Mouse (Mus musculus): ENCODE data around the gene Zfp358. TPM values are rescaled to one million over a fixed set of nuclear protein-coding genes. Genes with fewer than 3 reads are reported as not detected.

The Zfp358 gene
- polyA plus RNA-seq, 1 experiment from 2014 or later: 80.8 TPM

- H3K27me3 ChIP-seq (ENCODE audit: low read depth, poor library complexity, severe bottlenecking): peaks cover 25% of the 10 kb centered on the region
- DNase-seq (ENCODE audit: low spot score): no peak
- 72% methylated on average over 4 of the region's 4 CpGs for WGBS
- H3K36me3 ChIP-seq: no peaks in the 10 kb centered on the region
- H3K27ac ChIP-seq: no peak overlapping the region
- H3K4me1 ChIP-seq: peaks cover 6% of the 10 kb centered on the region
- H3K4me3 ChIP-seq: no peak overlapping the region
- H3K9me3 ChIP-seq (replicated peaks): no peaks in the 10 kb centered on the region
Measured at GRCm38 (mm10) chr8:3480221-3480785, 12.6 kb upstream of the Zfp358 start.

- no peaks in the 10 kb centered on the region for H3K4me1 ChIP-seq
- no peak overlapping the region for H3K27ac ChIP-seq
- no peak for DNase-seq (ENCODE audit: low spot score)
- 70% methylated on average over 5 of the region's 5 CpGs for WGBS
- peaks cover 12% of the 10 kb centered on the region for H3K27me3 ChIP-seq (ENCODE audit: low read depth, poor library complexity, severe bottlenecking)
- no peak overlapping the region for H3K4me3 ChIP-seq
- H3K36me3 ChIP-seq: no peaks in the 10 kb centered on the region
- H3K9me3 ChIP-seq (replicated peaks): no peaks in the 10 kb centered on the region
Measured at GRCm38 (mm10) chr8:3481605-3482004, 11.3 kb upstream of the Zfp358 start.

- no peak overlapping the region for H3K4me3 ChIP-seq
- peaks cover 6% of the 10 kb centered on the region; the same call in 1 of the 2 replicates for H3K27me3 ChIP-seq (ENCODE audit: low read depth, poor library complexity, severe bottlenecking)
- no peaks in the 10 kb centered on the region for H3K4me1 ChIP-seq
- no peaks in the 10 kb centered on the region for H3K9me3 ChIP-seq (replicated peaks)
- WGBS: 89% methylated on average over 22 of the region's 22 CpGs
- no peak for DNase-seq (ENCODE audit: low spot score)
- H3K36me3 ChIP-seq: no peaks in the 10 kb centered on the region
- H3K27ac ChIP-seq: no peak overlapping the region
Measured at GRCm38 (mm10) chr8:3482240-3482740, 10.6 kb upstream of the Zfp358 start.

- H3K4me1 ChIP-seq: no peaks in the 10 kb centered on the region
- no peaks in the 10 kb centered on the region for H3K27me3 ChIP-seq (ENCODE audit: low read depth, poor library complexity, severe bottlenecking)
- DNase-seq (ENCODE audit: low spot score): no peak
- H3K36me3 ChIP-seq: no peaks in the 10 kb centered on the region
- H3K27ac ChIP-seq: no peak overlapping the region
- WGBS: 89% methylated on average over 7 of the region's 7 CpGs
- no peaks in the 10 kb centered on the region for H3K9me3 ChIP-seq (replicated peaks)
- H3K4me3 ChIP-seq: no peak overlapping the region
Measured at GRCm38 (mm10) chr8:3483546-3483945, 9.4 kb upstream of the Zfp358 start.

GRCm38 (mm10) chr8:3485192-3485591, 7.7 kb upstream of the Zfp358 start:
- Histone ChIP-seq H3K4me1 (no peaks in the 10 kb centered on the region), H3K9me3 (replicated peaks) (no peaks in the 10 kb centered on the region), H3K27ac (no peak overlapping the region), H3K4me3 (no peak overlapping the region), H3K27me3 (ENCODE audit: low read depth, poor library complexity, severe bottlenecking) (no peaks in the 10 kb centered on the region), H3K36me3 (no peaks in the 10 kb centered on the region)
- DNase-seq (ENCODE audit: low spot score): no peak
- 18% methylated on average over 5 of the region's 5 CpGs for WGBS

GRCm38 (mm10) chr8:3493845-3494208, 889 bp downstream of the Zfp358 start:
- peak; percentile 44 for DNase-seq (ENCODE audit: low spot score)
- no peaks in the 10 kb centered on the region for H3K27me3 ChIP-seq (ENCODE audit: low read depth, poor library complexity, severe bottlenecking)
- peak overlapping the region; percentile 81 for H3K4me3 ChIP-seq
- peaks cover 20% of the 10 kb centered on the region for H3K9me3 ChIP-seq (replicated peaks)
- H3K4me1 ChIP-seq: peaks cover 13% of the 10 kb centered on the region; the same call in 1 of the 2 replicates
- 50% methylated on average over 6 of the region's 6 CpGs for WGBS
- H3K27ac ChIP-seq: peak overlapping the region; percentile 99
- peaks cover 44% of the 10 kb centered on the region for H3K36me3 ChIP-seq

GRCm38 (mm10) chr8:3495578-3496427, 2.9 kb downstream of the Zfp358 start:
- Histone ChIP-seq H3K36me3 (peaks cover 49% of the 10 kb centered on the region), H3K27me3 (ENCODE audit: low read depth, poor library complexity, severe bottlenecking) (no peaks in the 10 kb centered on the region), H3K4me3 (0 out of 2 replicates have a peak overlapping the region, but pooled peaks have one; percentile 1), H3K9me3 (replicated peaks) (peaks cover 20% of the 10 kb centered on the region), H3K27ac (no peak overlapping the region), H3K4me1 (peaks cover 13% of the 10 kb centered on the region; the same call in 1 of the 2 replicates)
- 95% methylated on average over 44 of the region's 44 CpGs for WGBS
- DNase-seq (ENCODE audit: low spot score): no peak

GRCm38 (mm10) chr8:3496428-3496748, 3.5 kb downstream of the Zfp358 start:
- 0 out of 2 replicates have a peak overlapping the region, but pooled peaks have one; percentile 1 for H3K4me3 ChIP-seq

GRCm38 (mm10) chr8:3498583-3498982, 5.6 kb downstream of the Zfp358 start:
- H3K4me3 ChIP-seq: no peak overlapping the region
- 92% methylated on average over 3 of the region's 3 CpGs for WGBS
- no peaks in the 10 kb centered on the region for H3K27me3 ChIP-seq (ENCODE audit: low read depth, poor library complexity, severe bottlenecking)
- H3K36me3 ChIP-seq: peaks cover 49% of the 10 kb centered on the region
- H3K4me1 ChIP-seq: peaks cover 23% of the 10 kb centered on the region
- H3K27ac ChIP-seq: no peak overlapping the region
- no peak for DNase-seq (ENCODE audit: low spot score)
- peaks cover 20% of the 10 kb centered on the region for H3K9me3 ChIP-seq (replicated peaks)

More at GRCm38 (mm10) chr8:3496428-3496748, 3.5 kb downstream of the Zfp358 start:
- WGBS: 89% methylated on average over 15 of the region's 15 CpGs
- no peak overlapping the region for H3K27ac ChIP-seq
- H3K4me1 ChIP-seq: peaks cover 19% of the 10 kb centered on the region
- peaks cover 20% of the 10 kb centered on the region for H3K9me3 ChIP-seq (replicated peaks)
- no peaks in the 10 kb centered on the region for H3K27me3 ChIP-seq (ENCODE audit: low read depth, poor library complexity, severe bottlenecking)
- DNase-seq (ENCODE audit: low spot score): no peak
- H3K36me3 ChIP-seq: peaks cover 49% of the 10 kb centered on the region

GRCm38 (mm10) chr8:3499751-3500150, 6.8 kb downstream of the Zfp358 start:
- Histone ChIP-seq H3K27ac (peak overlapping the region; percentile 95), H3K36me3 (peaks cover 44% of the 10 kb centered on the region), H3K9me3 (replicated peaks) (peaks cover 17% of the 10 kb centered on the region), H3K4me3 (peak overlapping the region; percentile 77), H3K27me3 (ENCODE audit: low read depth, poor library complexity, severe bottlenecking) (no peaks in the 10 kb centered on the region), H3K4me1 (peaks cover 17% of the 10 kb centered on the region)
- 7% methylated on average over 8 of the region's 8 CpGs for WGBS
- no peak for DNase-seq (ENCODE audit: low spot score)

GRCm38 (mm10) chr8:3500235-3501090, 7.5 kb downstream of the Zfp358 start, which contains the start of gene Mcoln1:
Gene Mcoln1, plus strand, starts transcription at chr8:3500457.
- Histone ChIP-seq H3K4me1 (peaks cover 17% of the 10 kb centered on the region), H3K27ac (peak within 1 kb of the TSS; percentile 95), H3K9me3 (replicated peaks) (peaks cover 11% of the 10 kb centered on the region), H3K36me3 (peaks cover 41% of the 10 kb centered on the region), H3K27me3 (ENCODE audit: low read depth, poor library complexity, severe bottlenecking) (no peaks in the 10 kb centered on the region), H3K4me3 (peak within 1 kb of the TSS; percentile 77)
- under 1% methylated on average over 70 of the region's 70 CpGs for WGBS
- peak; percentile 98 for DNase-seq (ENCODE audit: low spot score)

GRCm38 (mm10) chr8:3502217-3502616, 9.3 kb downstream of the Zfp358 start:
- Histone ChIP-seq H3K27ac (no peak overlapping the region; the same call in 1 of the 2 replicates), H3K27me3 (ENCODE audit: low read depth, poor library complexity, severe bottlenecking) (no peaks in the 10 kb centered on the region), H3K36me3 (peaks cover 41% of the 10 kb centered on the region), H3K9me3 (replicated peaks) (no peaks in the 10 kb centered on the region), H3K4me1 (peaks cover 17% of the 10 kb centered on the region), H3K4me3 (no peak overlapping the region)
- no peak for DNase-seq (ENCODE audit: low spot score)
- WGBS: 73% methylated on average over 4 of the region's 4 CpGs
